Mouse (Mus musculus) MEL (cell line): ENCODE measurements around the gene Tent4a. TPM values are rescaled to one million over a fixed set of nuclear protein-coding genes. Genes with fewer than 3 reads are reported as not detected.

Experiments used
- DNase-seq: peaks from one replicate; pipeline ENCODE4 v3.0.0; 2011; ENCODE audit warnings: low read depth, low spot score
- H3K27ac ChIP-seq: 2 replicates; pipeline ENCODE4 v1.5.1; 2012; ENCODE audit warnings: low read depth, mild to moderate bottlenecking, control low read depth, low read length, moderate library complexity; ENCODE audit not compliant: control insufficient read depth
- H3K27me3 ChIP-seq, 2 experiments: fragments of 150-350 bp in 1 of 2; sonication (generic) in 1 of 2; 2 replicates each; pipeline ENCODE4 v1.6.1; 2012; ENCODE audit warnings: low read length in 2 of 2, mild to moderate bottlenecking in 2 of 2, improper control_type of control experiment in 1 of 2, moderate library complexity in 1 of 2; ENCODE audit not compliant: insufficient read depth in 2 of 2, control insufficient read depth in 1 of 2
- H3K36me3 ChIP-seq, 2 experiments: 2 replicates each; pipeline ENCODE4 v1.6.1; 2012 to 2014; ENCODE audit warnings: low read length in 2 of 2, improper control_type of control experiment in 1 of 2, inconsistent platforms in 1 of 2, mild to moderate bottlenecking in 1 of 2; ENCODE audit not compliant: insufficient read depth in 2 of 2, control insufficient read depth in 1 of 2
- H3K4me1 ChIP-seq, 2 experiments: fragments of 150-350 bp in 1 of 2; sonication (generic) in 1 of 2; 2 replicates each; pipeline ENCODE4 v1.6.1; 2012; ENCODE audit warnings: low read length in 2 of 2, improper control_type of control experiment in 1 of 2, mild to moderate bottlenecking in 1 of 2; ENCODE audit not compliant: insufficient read depth in 2 of 2, control insufficient read depth in 1 of 2
- H3K4me3 ChIP-seq, 2 experiments: fragments of 150-350 bp in 1 of 2; sonication (generic) in 1 of 2; 2 replicates each; pipeline ENCODE4 v1.5.1; 2012; ENCODE audit warnings: low read depth in 2 of 2, low read length in 2 of 2, mild to moderate bottlenecking in 2 of 2, moderate library complexity in 2 of 2, control low read depth in 1 of 2, improper control_type of control experiment in 1 of 2; ENCODE audit not compliant: control insufficient read depth in 1 of 2, insufficient read depth in 1 of 2
- H3K79me2 ChIP-seq: 2 replicates; pipeline ENCODE4 v1.6.1; 2012; ENCODE audit warnings: mild to moderate bottlenecking, low read length, moderate library complexity; ENCODE audit not compliant: control insufficient read depth, poor library complexity, insufficient read depth
- H3K9ac ChIP-seq: 2 replicates; pipeline ENCODE4 v1.6.1; 2012; ENCODE audit warnings: low read depth, mild to moderate bottlenecking, control low read depth, low read length, moderate library complexity; ENCODE audit not compliant: control insufficient read depth, poor library complexity, severe bottlenecking
- H3K9me3 ChIP-seq: fragments of 150-350 bp; sonication (generic); replicated peaks from 2 replicates; pipeline ENCODE4 v1.6.1; 2012; ENCODE audit warnings: mild to moderate bottlenecking, low read length, improper control_type of control experiment, moderate library complexity; ENCODE audit not compliant: insufficient read depth
- CHD1 ChIP-seq: IDR thresholded peaks from 2 replicates; pipeline ENCODE4 v1.6.1; 2012; ENCODE audit warnings: low read depth, mild to moderate bottlenecking, inconsistent platforms, low read length, improper control_type of control experiment
- E2F4 ChIP-seq: IDR thresholded peaks from 2 replicates; pipeline ENCODE4 v1.6.1; 2011; ENCODE audit warnings: low read depth, low read length, improper control_type of control experiment, borderline replicate concordance
- EP300 ChIP-seq, 2 experiments: IDR thresholded peaks; 2 replicates each; pipeline ENCODE4 v1.6.1; 2011; ENCODE audit warnings: improper control_type of control experiment in 2 of 2, low read length in 2 of 2, low read depth in 1 of 2, mild to moderate bottlenecking in 1 of 2
- GATA1 ChIP-seq: IDR thresholded peaks from 2 replicates; pipeline ENCODE4 v1.6.1; 2011; ENCODE audit warnings: low read depth, low read length, improper control_type of control experiment
- JUND ChIP-seq: IDR thresholded peaks from 2 replicates; pipeline ENCODE4 v1.6.1; 2011; ENCODE audit warnings: low read depth, mild to moderate bottlenecking, improper control_type of control experiment, low read length
- KAT2A ChIP-seq: conservative IDR thresholded peaks from 2 replicates; pipeline ENCODE4 v1.6.1; 2012; ENCODE audit warnings: low read depth, low read length, improper control_type of control experiment, inconsistent platforms
- MAFK ChIP-seq: IDR thresholded peaks from 2 replicates; pipeline ENCODE4 v1.6.1; 2011; ENCODE audit warnings: low read depth, mild to moderate bottlenecking, low read length, improper control_type of control experiment, borderline replicate concordance
- MYB ChIP-seq: IDR thresholded peaks from 2 replicates; pipeline ENCODE4 v1.6.1; 2011; ENCODE audit warnings: mild to moderate bottlenecking, low read depth, low read length, improper control_type of control experiment
- MYC ChIP-seq: IDR thresholded peaks from 2 replicates; pipeline ENCODE4 v1.6.1; 2011; ENCODE audit warnings: low read depth, mild to moderate bottlenecking, low read length, improper control_type of control experiment, moderate library complexity
- NELFE ChIP-seq: IDR thresholded peaks from 2 replicates; pipeline ENCODE4 v1.6.1; 2011; ENCODE audit warnings: low read depth, low read length, improper control_type of control experiment
- TCF12 ChIP-seq: IDR thresholded peaks from 2 replicates; pipeline ENCODE4 v1.6.1; 2014; ENCODE audit warnings: low read depth, mild to moderate bottlenecking, inconsistent platforms, low read length, improper control_type of control experiment, moderate library complexity
- USF1 ChIP-seq: IDR thresholded peaks from 2 replicates; pipeline ENCODE4 v1.6.1; 2014; ENCODE audit warnings: low read depth, mild to moderate bottlenecking, inconsistent platforms, low read length, improper control_type of control experiment, moderate library complexity
- USF2 ChIP-seq, 2 experiments: IDR thresholded peaks; 2 replicates each; pipeline ENCODE4 v1.6.1; 2011 to 2012; ENCODE audit warnings: improper control_type of control experiment in 2 of 2, low read length in 2 of 2, borderline replicate concordance in 1 of 2, inconsistent platforms in 1 of 2, low read depth in 1 of 2, mild to moderate bottlenecking in 1 of 2; ENCODE audit not compliant: insufficient read depth in 1 of 2
- polyA plus RNA-seq, 2 experiments: library from polyadenylated mRNA; stranded (reverse) in 1 of 2; unstranded in 1 of 2; fragments of >175 nt in 1 of 2; fragments of >200 nt in 1 of 2; gene quantifications; 2 replicates each; pipeline versions ENCODE4 v1.2.1 to v1.2.4; 2012; ENCODE audit warnings: low replicate concordance in 2 of 2, low read depth in 1 of 2; ENCODE audit not compliant: insufficient read length in 2 of 2, insufficient read depth in 1 of 2, missing spikeins in 1 of 2
- total RNA-seq: library from RNA; depleted of rRNA; stranded (reverse); fragments of 300-350 nt; gene quantifications from 2 replicates; pipeline ENCODE4 v1.2.3, GENCODE M21; 2012

Gene Tent4a
- total and polyA plus RNA-seq, 3 experiments = 12.2 to 18.4 TPM; not detected in 1

DNA sequence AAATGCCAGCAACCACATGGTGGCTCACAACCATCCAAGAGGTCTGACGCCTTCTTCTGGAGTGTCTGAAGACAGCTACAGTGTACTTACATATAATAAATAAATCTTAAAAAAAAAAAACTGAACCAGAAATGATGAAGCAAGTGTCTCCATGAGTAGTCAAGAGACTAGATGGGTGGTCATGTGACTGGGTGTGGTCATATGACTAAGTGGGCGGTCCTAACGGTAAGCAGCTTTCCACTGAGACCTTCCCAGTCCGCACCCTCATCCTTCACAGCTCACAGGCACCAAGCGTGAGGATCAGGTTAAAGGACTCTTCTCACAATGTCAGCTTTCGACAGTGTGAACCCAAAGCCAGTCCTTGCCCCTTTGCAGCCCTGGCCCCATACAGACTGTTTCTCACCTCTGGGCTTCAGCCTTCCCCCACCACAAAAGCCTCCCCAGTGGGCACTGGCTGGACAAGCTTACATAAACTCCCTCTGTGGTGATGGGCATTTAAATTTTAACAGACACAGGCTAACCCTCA is 21.6 kb upstream of the Tent4a start:
- Histone ChIP-seq H3K4me1 (peaks cover 0 to 10% of the 10 kb centered on the region in 2 experiments; a peak in 3 of 4 replicates), H3K79me2 (no peaks in the 10 kb centered on the region), H3K9ac (no peak overlapping the region), H3K4me3 (no peak overlapping the region), H3K27ac (no peak overlapping the region), H3K9me3 (no peaks in the 10 kb centered on the region), H3K27me3 (no peaks in the 10 kb centered on the region), H3K36me3 (no peaks in the 10 kb centered on the region)
- peak; percentile 28 for DNase-seq
- no peak for TF ChIP-seq JUND
- 0 out of 4 replicates have a peak, but pooled peaks of 1 of the 2 experiments have one; percentile 31 for TF ChIP-seq USF2 (IDR thresholded peaks at IDR 0.05; ENCODE audit: borderline replicate concordance in 1 of 2, insufficient read depth in 1 of 2, low read depth in 1 of 2, low read length in 2 of 2)
- no peak for TF ChIP-seq MYC
- no peak for TF ChIP-seq GATA1
- no peak for TF ChIP-seq CHD1
- peak; percentile 67 for TF ChIP-seq USF1
- TF ChIP-seq EP300 (IDR thresholded peaks at IDR 0.05; ENCODE audit: low read depth in 1 of 2, low read length in 2 of 2) = no peak
- no peak for TF ChIP-seq KAT2A

DNA sequence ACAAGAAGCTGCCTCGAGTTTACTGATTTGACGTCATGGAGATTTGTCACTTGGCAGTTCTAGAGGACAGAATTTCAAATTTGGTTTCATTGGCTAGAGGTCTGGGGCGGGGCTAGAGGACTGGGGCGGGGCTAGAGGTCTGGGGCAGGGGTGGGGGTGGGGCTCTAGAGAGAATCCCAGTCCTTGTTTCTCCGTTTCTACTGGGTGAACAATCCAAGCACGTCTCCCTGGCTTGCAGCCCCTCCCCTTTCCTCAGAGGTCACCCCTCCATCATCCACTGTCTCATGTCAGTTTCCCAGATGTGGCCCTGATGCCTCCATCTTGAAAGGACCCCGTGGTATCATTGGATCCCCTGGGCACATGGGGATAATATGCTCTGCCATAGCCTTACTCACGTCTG is 20.6 kb upstream of the Tent4a start:
- Histone ChIP-seq H3K9me3 (no peaks in the 10 kb centered on the region), H3K27me3 (no peaks in the 10 kb centered on the region), H3K9ac (no peak overlapping the region), H3K27ac (no peak overlapping the region), H3K79me2 (no peaks in the 10 kb centered on the region), H3K36me3 (no peaks in the 10 kb centered on the region), H3K4me3 (no peak overlapping the region), H3K4me1 (peaks cover 0 to 8% of the 10 kb centered on the region in 2 experiments; a peak in 3 of 4 replicates)
- TF ChIP-seq NELFE (no peak), MYB (no peak), E2F4 (no peak), MAFK (no peak), JUND (no peak)
- DNase-seq = no peak

GRCm38 (mm10) chr13:69554255-69554654 is 19.8 kb upstream of the Tent4a start:
- H3K9me3 ChIP-seq = no peaks in the 10 kb centered on the region
- TF ChIP-seq TCF12 (no peak), GATA1 (no peak)
- no peak overlapping the region for H3K9ac ChIP-seq
- no peaks in the 10 kb centered on the region for H3K27me3 ChIP-seq
- H3K4me3 ChIP-seq = no peak overlapping the region
- H3K4me1 ChIP-seq = 0 out of 4 replicates have a peak, but pooled peaks cover 0 to 1% of the 10 kb centered on the region in 2 experiments
- no peak overlapping the region for H3K27ac ChIP-seq
- no peaks in the 10 kb centered on the region for H3K36me3 ChIP-seq
- no peaks in the 10 kb centered on the region for H3K79me2 ChIP-seq
- no peak for DNase-seq
